Mouse (Mus musculus) erythroblast, embryonic 14.5 days (primary cell): ENCODE results near the gene Glud1.

Experiments used
- GATA1 ChIP-seq: IDR thresholded peaks from 2 replicates; pipeline ENCODE4 v1.6.1; 2012; ENCODE audit warnings: low read length, inconsistent platforms, mixed read lengths
- TAL1 ChIP-seq: IDR thresholded peaks from 3 replicates; pipeline ENCODE4 v1.6.1; 2012; ENCODE audit warnings: low read length, inconsistent platforms, mixed read lengths

GRCm38 (mm10) chr14:34280798-34281197 is 29.7 kb upstream of the Glud1 start:
- TF ChIP-seq TAL1 (no peak), GATA1 (no peak)
